In genomic region chr1:37343265-37343664, GRCm38 (mm10) we compare ENCODE assay signal across 17 mouse cellular contexts.
"Had no signal": no experiment of that assay in that cellular context is flagged by ENCODE, and none has a peak within 500 bp of the region (broad histone marks: within the 10 kb centered on the region; RNA-seq: fewer than 3 reads in every experiment).

No protein-coding gene starts in this region.

- H3K36me3 ChIP-seq: lung, embryonic 15.5 days; midbrain, embryonic 13.5 days; midbrain, embryonic 15.5 days; neural tube, embryonic 12.5 days had no signal

- H3K4me1 ChIP-seq: midbrain, embryonic 13.5 days; neural tube, embryonic 12.5 days had no signal

- ATAC-seq: lung, postnatal 0 days; midbrain, embryonic 13.5 days; midbrain, embryonic 15.5 days had no signal

- H3K27me3 ChIP-seq: lung, embryonic 15.5 days; midbrain, embryonic 13.5 days; midbrain, embryonic 15.5 days; neural tube, embryonic 12.5 days had no signal

- H3K9ac ChIP-seq: lung, embryonic 15.5 days; midbrain, embryonic 13.5 days; midbrain, embryonic 15.5 days; neural tube, embryonic 12.5 days had no signal

- H3K9me3 ChIP-seq: lung, embryonic 15.5 days; midbrain, embryonic 13.5 days; midbrain, embryonic 15.5 days; neural tube, embryonic 12.5 days had no signal

- H3K4me2 ChIP-seq: lung, embryonic 15.5 days; midbrain, embryonic 11.5 days; midbrain, embryonic 13.5 days; midbrain, embryonic 15.5 days; neural tube, embryonic 12.5 days had no signal

- DNase-seq: lung, adult 2 months; lung, postnatal 14 days; lung, postnatal 36 days; retina, postnatal 1 day; right cerebral cortex, adult 18-20 months; right cerebral cortex, postnatal 25 days; right cerebral cortex, postnatal 4 days; spleen, adult 18-20 months; thymus, adult 18-20 months; thymus, postnatal 25 days; thymus, postnatal 4 days had no signal

- H3K27ac ChIP-seq: lung, embryonic 15.5 days; midbrain, embryonic 13.5 days; midbrain, embryonic 15.5 days; neural tube, embryonic 12.5 days had no signal

- H3K4me3 ChIP-seq: lung, embryonic 15.5 days; midbrain, embryonic 13.5 days; midbrain, embryonic 15.5 days; neural tube, embryonic 12.5 days had no signal
